Mouse (Mus musculus): Measurements from ENCODE around the gene Taok1. TPM values are rescaled to one million over a fixed set of nuclear protein-coding genes. Genes with fewer than 3 reads are reported as not detected.
A peak's percentile ranks its signal among the peaks of the same experiment; 100 is the strongest.
"Not testable (repeated sequence)": the region's sequence is repeated elsewhere in the genome, so short reads cannot be mapped to it uniquely, and the experiment has no call there.

The Taok1 gene
- 100 to 1,000 TPM; 109 to 111 TPM for total RNA-seq (2021)

DNA sequence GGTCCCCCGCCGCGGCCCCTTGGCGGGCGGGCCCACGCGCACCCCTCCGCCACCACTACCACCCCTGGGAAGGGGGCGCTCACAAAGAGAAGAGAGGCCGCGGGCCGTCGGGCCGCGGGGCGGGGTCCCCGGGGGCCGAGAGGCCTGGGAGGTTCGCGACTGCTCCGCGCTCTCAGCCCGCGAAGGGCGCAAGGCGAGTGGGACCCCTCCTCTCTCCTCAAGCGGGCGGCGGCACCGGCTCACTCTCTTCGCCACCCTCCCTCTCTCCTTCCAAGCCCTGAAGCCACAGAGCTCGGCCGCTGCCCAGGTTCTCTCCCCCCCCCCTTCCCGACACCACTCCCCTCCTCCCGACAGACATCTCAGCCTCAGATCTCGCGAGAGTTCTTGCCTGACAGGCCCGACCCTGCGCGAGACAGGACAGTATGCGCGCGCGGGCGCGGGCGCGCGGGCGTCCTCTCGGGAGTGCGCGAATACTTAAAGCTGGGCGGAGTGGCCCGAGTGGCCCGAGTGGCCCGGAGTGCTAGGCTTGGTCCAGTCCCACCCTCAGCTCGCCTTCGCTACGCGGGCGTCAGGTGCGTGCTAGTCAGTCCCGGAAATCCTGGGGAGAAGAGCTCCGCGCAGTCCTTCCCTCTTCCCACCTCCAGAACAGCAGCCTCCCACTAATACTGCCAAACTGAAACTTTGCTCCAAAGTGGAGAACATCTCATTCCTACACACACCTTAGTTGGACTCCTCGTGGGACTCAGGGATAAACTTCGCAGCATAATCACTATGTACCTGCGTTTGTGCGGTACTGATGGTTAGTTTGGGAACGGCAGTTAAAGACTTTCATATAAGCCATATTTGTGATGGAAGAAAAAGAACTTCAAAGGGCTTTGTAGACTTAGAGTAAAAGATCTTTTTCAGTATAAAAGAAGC, at the start of gene Taok1:
Gene Taok1, minus strand, starts transcription at position 278 of the 918 bp plus-strand sequence.
- peak; percentile 93 to 98 for DNase-seq (ENCODE audit: extremely low spot score in 1 of 2, low spot score in 2 of 2)
- intact Hi-C loops (cut with DNase I), result loop anchor here (2.0 kb wide), 1 partner anchor 17 kb away; no protein-coding TSS in a partner anchor

DNA sequence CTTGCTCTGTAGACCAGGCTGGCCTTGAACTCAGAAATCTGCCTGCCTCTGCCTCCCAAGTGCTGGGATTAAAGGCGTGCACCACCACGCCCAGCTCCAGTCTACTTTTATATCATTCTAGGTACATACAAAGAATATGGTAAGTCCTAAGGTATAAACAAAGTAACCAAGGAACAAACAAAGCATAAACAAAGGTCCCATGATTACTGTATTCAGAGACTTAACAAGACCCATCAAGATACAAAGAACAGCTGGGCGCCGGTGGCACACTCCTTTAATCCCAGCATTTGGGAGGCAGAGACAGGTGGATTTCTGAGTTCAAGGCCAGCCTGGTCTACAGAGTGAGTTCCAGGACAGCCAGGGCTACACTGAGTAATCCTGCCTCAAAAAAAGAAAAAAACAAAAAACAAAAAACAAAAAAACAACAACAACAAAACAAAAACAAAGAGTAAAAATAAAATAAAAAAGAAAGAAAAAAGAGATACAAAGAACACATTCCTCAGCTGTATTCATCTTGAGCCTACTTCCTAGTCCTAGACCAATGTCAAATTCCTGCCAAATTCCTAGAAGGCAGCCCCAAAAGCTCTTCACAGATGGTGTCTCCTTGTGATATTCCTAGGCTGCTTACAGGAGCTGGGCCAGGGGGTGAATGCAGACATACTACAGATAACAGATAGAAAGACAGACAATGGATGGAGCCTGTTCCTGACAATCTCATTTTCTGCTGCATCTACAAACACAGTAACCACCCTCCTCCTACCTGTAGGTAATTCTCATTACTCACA, 46.0 kb upstream of the Taok1 start:
- DNase-seq (ENCODE audit: extremely low spot score in 1 of 2, low spot score in 2 of 2); intact Hi-C loops (cut with DNase I): not testable (repeated sequence)

DNA sequence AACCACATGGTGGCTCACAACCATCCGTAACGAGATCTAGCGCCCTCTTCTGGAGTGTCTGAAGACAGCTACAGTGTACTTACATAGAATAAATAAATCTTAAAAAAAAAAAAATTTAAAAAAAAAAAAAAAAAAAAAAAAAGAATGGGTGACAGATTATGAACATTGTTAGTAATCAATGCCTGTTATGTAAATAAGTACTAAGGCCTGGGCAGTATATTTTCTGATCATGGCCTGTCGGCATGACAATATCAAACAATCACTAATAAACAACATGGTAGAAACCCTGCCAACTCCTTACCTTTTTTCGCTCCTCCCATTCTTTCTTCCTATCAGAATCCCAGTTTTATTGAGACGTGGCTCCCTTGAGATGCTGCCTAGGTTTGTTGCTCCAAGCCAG, 44.9 kb upstream of the Taok1 start:
- intact Hi-C loops (cut with DNase I), result no loop called here

DNA sequence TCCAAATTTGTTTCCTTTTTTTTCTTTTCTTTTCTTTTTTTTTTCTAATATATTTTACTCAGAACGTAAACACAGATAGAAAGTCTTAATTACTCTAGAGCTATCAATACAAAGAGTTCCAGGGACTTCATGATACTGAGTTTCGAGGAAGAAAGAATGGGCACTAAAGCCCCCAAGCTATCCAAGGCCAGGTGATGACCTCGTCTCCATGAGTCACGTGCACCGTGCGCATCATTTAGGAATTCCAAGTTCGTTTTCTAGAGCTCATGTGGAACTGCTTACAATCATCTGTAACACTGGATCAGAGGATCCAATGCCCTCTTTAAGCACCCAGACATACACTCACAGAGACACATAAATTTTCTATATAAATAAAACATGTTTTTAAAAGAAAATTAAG, 41.3 kb upstream of the Taok1 start:
- DNase-seq (ENCODE audit: extremely low spot score in 1 of 2, low spot score in 2 of 2), result no peak
- intact Hi-C loops (cut with DNase I), result no loop called here

More for the DNA sequence above, 44.9 kb upstream of the Taok1 start:
- DNase-seq (ENCODE audit: extremely low spot score in 1 of 2, low spot score in 2 of 2), result no peak

DNA sequence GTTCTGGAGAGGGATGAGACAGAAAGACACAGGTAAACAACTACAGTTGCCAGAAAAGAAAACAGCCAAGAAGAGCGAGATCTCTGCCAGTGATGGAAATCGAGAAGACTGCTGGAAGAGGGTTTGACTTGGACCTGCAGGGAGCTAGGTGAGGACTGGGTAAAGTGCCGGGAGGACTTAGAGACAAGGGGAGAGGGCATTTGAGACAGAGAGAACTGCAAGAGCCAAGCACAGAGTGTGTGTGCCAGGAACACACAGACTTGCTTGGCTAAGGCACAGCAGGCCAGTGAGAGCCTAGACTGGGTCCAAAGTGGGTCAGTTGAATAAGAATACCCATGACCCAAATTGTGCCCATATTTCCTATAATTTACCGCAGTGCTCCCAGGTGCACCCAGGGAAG, 37.9 kb upstream of the Taok1 start:
- peak in 1 of 2 experiments; percentile 28 for DNase-seq (ENCODE audit: extremely low spot score in 1 of 2, low spot score in 2 of 2)
- intact Hi-C loops (cut with DNase I), result no loop called here

DNA sequence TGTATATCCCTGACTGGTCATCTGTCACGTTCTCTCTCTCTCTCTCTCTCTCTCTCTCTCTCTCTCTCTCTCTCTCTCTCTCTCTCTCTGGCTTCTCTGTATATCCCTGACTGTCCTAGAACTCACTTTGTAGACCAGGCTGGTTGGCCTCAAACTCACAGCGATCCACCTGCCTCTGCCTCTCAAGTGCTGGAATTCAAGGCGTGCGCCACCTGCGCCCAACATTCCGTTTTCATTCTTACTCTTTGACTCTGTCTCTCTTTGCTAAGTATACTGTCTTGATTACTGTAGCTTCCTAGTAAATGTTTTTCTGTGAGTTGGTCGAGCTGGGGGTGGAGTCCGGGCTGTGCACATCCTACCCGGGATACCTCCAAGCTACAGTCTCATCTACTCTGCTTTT, 33.8 kb upstream of the Taok1 start:
- intact Hi-C loops (cut with DNase I), result no loop called here
- DNase-seq (ENCODE audit: extremely low spot score in 1 of 2, low spot score in 2 of 2), result no peak

DNA sequence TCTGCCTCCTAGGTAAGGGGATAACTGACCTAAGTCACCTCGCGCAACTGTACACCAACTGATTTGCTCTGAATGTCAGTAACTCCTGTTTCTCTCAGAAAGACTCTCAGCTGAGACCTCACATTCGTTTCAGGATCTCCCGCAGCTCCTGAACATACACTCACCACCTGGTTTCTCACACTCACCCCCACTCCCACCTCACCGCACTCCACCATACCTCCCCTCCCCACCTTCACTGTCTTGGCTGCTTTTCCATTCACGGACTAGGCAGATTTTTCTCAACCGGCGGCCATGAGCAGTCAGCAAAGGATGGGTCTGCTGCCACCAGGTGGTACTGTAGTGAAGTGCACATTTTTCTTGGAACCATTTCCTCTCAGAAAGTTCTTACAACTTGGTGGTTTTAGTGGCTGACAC, 22.6 kb upstream of the Taok1 start:
- intact Hi-C loops (cut with DNase I), result loop anchor here (2.0 kb wide), 1 partner anchor 57 kb away; no protein-coding TSS in a partner anchor
- peak; percentile 80 to 81 for DNase-seq (ENCODE audit: extremely low spot score in 1 of 2, low spot score in 2 of 2)

DNA sequence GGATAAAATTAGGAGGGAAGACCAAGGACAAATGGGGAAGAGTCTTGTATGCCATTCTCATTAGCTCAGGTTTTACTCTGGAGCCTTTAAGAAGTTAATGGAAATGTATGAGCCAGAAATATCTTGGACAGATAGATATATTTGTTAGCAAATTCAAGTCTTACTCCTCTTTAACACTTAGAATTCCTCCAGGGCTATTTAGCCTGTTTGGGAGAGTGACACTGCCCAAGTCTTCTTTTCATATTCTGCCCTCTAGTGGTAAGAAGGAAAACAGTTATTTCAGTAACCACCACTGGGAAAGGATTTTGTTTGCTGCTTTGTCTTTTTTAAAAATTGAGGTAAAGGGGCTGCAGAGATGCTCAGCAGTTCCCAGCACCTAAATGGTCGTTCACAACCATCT, 21.9 kb upstream of the Taok1 start:
- DNase-seq (ENCODE audit: extremely low spot score in 1 of 2, low spot score in 2 of 2), result no peak
- intact Hi-C loops (cut with DNase I), result loop anchor here (5.0 kb wide), 1 partner anchor 42 kb away; no protein-coding TSS in a partner anchor

DNA sequence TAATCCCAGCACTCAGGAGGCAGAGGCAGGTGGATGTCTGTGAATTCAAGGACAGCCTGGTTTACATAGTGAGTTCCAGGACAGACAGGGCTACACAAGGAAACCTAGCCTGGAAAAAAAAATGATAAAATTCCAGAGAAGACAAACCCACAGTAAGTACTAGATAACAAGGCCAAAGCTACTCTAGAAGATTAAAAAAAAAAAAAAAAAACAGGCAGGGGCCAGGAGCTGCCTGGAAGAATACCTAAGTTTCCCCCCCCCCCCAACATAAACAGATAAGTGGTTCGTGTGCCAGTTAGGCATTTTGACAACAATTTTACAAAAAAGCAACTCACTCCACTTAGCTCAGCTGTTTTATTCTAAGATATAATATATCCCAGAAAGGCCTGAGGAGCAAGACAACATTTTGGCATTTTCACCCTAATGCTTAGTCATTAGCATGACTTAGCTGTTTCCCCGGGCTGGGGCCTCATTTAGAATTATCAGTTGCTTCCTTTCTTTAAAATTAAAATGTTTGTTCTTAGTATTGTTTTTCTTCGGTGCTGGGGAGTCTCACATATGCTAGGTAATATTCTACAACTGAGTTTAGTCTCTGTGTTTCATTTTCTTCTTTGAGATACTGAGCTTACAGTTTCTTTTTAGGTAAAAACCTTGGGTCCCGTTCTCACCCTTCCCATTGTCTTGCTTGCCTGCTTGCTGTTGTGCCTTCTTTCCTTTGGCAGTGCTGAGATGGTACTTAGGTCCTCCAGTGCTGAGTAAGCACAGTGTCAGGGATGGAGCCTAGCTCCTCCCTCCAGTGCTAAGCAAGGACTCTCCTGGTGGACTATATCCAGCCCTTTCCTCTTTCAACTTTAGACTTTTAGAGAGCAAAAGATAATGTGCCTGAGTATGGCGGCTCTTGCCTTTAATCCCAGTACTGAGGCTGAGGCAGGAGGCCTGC, 19.3 kb upstream of the Taok1 start:
- intact Hi-C loops (cut with DNase I), result loop anchor here (5.0 kb wide), 1 partner anchor 40 kb away; no protein-coding TSS in a partner anchor
- DNase-seq (ENCODE audit: extremely low spot score in 1 of 2, low spot score in 2 of 2), result no peak

DNA sequence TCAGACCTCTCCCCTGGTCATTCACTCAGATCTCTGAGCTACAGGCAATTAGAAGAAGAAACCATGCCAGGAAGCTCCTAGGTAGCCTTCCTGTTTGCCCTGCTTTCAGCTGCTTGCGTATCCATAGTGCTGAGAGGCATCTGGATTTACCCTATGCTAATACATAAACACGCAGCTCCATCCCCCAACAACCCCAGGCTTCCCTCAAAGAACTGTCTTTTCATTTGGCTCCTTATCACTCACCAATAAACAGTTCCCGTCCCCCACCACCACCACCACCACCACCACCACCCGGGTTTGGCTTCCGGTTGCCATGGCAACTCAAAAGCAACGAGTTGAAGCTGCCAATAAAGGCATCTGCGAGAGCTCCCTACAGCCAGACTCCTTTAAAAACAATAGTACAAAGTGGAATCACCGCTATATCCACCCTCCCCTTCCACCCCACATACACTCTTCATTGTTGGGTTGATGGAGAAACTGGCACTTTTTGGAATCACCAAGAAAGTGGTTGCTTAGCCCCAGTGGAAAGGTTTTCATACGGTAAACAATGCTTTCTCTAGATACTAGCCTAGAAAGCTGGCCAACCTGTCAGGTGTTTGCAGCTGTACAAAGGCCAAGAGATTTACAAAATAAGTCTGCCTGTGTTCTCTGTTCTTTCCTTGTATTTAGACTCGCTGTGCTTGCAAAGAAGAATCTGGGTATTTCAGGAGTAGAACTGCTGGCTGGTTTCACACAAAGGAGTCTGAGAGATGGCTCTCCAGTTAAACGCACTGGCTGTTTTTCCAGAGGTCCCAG, 17.6 kb upstream of the Taok1 start:
- intact Hi-C loops (cut with DNase I), result loop anchor here (2.0 to 5.0 kb wide), 2 partner anchors 18 to 38 kb away; partner anchors contain the start of gene Taok1
- peak; percentile 73 to 77 for DNase-seq (ENCODE audit: extremely low spot score in 1 of 2, low spot score in 2 of 2)

DNA sequence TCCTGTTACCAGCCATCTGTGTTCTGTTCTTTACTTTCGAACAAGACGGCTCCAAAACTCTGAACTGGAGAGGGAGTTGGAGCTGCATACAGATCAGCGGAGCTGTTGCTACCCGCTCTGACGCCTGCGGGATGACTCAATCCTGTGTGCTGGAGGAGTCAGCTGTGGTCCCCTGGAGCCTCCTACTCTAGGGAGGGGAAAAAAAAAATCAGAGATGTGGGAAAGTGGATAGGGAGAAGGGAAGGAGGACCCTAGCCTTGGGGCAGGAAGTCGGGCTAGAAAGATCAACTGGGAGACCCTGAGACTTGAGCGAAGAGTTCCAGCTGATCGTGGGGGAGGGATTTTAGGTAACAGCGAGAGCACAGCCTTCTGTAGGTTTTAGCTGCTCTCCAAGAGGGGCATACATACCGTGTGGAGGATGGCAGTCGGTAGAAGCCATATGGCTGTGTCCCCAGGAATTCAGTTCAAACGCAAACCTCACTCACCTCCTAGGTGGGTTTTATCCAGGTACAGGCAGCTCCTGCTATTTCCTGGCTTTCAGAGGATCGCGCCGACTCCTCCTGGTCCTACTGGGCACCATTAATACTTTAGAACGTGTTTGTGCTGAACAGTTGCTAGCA, 16.9 kb upstream of the Taok1 start:
- intact Hi-C loops (cut with DNase I), result loop anchor here (2.0 to 5.0 kb wide), 3 partner anchors 18 to 132 kb away; partner anchors contain the start of genes Git1 and Taok1
- peak; percentile 75 to 79 for DNase-seq (ENCODE audit: extremely low spot score in 1 of 2, low spot score in 2 of 2)

DNA sequence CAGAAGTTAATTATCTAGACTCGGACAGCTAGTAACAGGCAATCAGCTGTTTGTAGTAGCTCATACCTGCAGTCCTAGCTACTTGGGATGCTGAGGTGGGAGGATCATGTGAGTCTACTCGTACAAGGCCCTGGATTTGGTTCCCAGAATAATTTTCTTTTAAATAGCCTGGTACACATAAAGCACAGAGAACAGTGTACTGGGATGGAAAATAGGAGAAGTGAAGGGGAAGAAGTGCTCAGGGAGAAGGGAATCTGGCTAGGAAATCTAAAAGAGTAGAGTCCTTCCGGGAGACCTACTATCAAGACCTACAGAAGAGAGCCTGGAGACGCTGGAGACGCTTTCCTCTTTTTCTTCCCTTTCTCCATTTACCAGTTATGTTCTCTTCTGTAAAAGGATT, 16.4 kb upstream of the Taok1 start:
- DNase-seq (ENCODE audit: extremely low spot score in 1 of 2, low spot score in 2 of 2), result no peak
- intact Hi-C loops (cut with DNase I), result loop anchor here (2.0 to 5.0 kb wide), 2 partner anchors 17 to 132 kb away; partner anchors contain the start of genes Git1 and Taok1

DNA sequence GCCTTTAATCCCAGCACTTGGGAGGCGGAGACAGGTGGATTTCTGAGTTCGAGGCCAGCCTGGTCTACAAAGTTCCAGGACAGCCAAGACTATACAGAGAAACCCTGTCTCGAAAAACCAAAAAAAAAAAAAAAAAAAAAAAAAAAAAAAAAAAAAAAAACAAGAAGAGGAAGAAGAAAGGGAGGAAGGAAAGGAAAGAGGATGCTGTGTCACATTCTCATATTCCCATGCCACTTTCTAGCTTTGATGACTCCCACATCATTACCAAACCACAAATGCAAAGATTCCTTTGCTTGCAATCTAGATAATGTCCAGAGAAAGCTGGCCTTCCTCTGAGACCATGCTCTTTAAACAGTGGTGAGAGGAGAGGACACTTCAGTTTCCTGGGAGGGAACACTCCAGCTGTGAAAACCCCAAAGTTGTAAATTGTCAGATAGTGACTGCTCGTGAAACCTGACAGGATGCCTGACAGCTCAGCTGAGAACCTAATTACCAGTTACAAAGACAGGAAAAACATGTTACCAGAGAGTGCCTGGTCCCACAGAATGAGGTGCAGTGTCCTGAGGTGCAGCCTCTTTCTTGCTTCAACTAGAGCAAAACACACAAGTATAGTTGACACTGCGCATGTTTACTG, 14.4 kb upstream of the Taok1 start:
- intact Hi-C loops (cut with DNase I), result loop anchor here (5.0 kb wide), 1 partner anchor 130 kb away; the partner anchor contains the start of gene Git1
- no peak for DNase-seq (ENCODE audit: extremely low spot score in 1 of 2, low spot score in 2 of 2)

DNA sequence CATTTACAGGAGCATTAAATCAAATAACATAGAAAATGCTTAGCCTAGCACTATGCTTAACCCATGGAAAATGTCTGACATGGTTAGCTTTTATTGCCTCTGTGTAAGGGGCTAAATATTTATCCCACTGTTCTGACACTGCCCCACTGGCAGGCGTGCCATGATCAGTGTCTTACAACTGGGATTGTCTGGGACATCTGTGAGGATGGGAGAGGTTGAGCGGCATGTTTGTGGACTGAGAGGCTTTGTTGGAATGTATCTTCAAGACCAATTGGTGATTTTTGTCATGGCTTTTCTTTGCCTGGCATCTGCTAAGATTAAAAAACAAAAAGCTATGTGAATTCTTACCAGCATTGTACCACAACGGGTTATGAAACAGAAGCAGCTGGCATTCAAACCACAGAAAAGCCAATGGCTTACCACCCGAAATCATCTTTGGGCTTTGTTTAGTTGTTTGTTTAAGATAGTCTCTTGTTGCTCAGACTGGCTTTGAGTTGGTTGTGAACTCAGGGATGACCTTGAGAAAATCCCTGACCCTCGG, 7.5 kb upstream of the Taok1 start:
- DNase-seq (ENCODE audit: extremely low spot score in 1 of 2, low spot score in 2 of 2), result no peak
- intact Hi-C loops (cut with DNase I), result no loop called here

DNA sequence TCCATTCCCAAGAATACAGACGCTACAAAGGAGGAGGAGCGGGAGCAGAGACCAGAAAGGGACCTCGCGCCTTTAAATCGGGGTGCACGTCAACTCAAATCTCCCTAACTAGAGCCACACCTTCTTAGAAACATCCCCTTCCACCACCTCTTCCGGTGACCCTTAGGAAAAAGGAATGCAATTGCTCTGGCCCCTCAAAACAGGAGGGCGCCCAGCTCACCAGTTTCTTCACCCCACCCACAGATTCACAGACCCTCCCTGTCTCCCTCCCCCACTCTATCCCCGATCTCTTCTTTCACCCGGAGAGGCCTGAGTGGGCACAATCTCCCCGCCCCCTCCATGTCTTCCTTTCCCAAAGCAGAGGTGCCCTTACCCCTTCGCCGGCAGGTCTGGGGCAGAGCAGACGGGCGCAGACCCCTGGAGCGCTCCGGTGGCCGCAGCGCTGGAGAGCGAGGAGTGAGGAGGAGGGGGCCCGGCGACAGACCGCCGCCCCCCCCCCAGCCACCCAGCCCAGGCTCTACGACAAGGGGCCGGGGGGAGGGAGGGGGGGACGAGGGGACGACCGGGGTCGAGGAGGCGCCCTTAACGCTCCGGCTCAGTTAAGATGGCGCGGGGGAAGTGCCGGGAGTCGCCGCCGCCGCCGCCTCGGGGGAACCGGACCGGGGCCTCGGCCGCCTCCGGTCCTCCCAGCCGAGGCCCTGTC, 629 bp downstream of the Taok1 start:
- intact Hi-C loops (cut with DNase I), result loop anchor here (2.0 kb wide), 1 partner anchor 18 kb away; no protein-coding TSS in a partner anchor
- DNase-seq (ENCODE audit: extremely low spot score in 1 of 2, low spot score in 2 of 2), result peak; percentile 13 to 65

DNA sequence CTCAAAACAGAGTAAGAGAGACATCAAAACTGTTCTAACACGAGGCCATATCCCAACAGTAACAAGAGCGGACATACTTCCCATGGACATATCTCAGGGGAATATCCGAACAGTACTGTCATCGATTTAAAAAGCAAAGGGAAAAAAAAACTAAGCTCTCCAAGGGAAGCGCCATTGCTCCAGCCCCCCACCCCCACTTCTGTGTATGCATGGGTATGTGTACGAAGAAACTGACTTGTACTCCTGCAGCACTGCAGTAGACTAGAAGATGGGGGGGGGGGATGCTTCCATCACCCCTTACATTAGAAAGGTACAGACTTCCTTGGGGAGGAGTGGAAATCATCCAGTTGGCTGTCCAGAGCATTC, 1.2 kb downstream of the Taok1 start:
- peak in 1 of 2 experiments; percentile 23 for DNase-seq (ENCODE audit: extremely low spot score in 1 of 2, low spot score in 2 of 2)
- intact Hi-C loops (cut with DNase I), result loop anchor here (2.0 kb wide), 1 partner anchor 18 kb away; no protein-coding TSS in a partner anchor
